Mouse (Mus musculus) urinary bladder, adult 18-20 months (tissue): ENCODE measurements around the gene Cox7c.
"Not testable (repeated sequence)": the region's sequence is repeated elsewhere in the genome, so short reads cannot be mapped to it uniquely, and the experiment has no call there.

Experiments
- DNase-seq, 2 experiments: peaks; one replicate each; pipeline ENCODE4 v3.0.0; 2022; ENCODE audit warnings: low spot score in 2 of 2, mixed read lengths in 2 of 2

The Cox7c gene

GRCm38 (mm10) chr13:86046254-86046951, at the start of gene Cox7c:
Gene Cox7c (minus strand): TSS chr13:86046904.
- peak; percentile 58 to 84 for DNase-seq

DNA sequence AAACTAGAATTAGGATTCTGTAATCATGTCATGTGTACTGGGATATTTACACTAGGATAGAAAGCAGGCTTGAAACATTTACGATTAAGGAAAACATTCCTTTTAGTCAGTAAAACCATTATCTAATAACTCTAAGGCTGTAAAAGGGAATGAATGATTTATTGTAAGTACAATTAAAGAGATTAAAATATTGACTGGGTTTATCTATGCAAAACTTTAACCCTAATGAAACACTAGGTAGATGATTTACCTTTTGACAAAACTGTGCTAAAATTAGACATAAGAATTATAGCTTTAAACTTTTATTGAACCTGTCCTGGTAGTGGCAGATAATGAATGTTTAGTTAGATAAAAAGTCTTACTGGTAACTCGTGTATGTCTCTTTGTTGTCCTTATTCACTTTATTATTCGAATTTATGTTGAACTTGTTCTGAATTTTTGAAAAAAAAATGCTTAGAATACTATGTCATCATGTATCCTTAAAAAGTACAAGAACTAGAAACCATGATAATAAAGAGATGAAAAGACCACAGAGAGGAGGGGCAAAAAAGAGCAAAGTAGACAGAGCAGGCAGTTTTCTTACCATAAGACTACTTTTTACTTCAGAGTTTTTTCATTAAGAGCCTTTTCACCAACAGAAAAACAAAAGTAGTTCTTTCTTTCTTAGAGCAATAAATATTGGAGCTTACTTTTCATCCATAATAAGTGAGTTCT, 21.5 kb upstream of the Cox7c start:
- no peak for DNase-seq

DNA sequence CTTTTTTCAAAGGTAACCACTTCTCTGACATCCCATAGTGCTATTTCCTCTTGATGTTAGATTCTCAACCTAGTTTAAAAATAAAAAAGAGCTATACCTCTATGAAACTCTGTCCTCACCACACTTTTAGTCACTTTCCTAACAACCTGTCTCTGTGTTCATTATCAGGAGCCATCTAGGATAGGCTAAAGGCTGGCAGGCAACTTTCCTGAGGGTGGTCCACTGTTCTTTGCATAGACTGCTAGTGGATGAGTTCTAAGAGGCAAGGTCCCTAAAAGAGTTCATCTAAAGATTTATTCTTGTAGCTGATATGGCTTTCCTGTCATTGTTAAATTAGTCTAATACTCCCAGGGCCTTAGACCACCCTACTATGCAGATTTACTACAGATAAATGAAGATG, 20.8 kb upstream of the Cox7c start:
- no peak for DNase-seq

DNA sequence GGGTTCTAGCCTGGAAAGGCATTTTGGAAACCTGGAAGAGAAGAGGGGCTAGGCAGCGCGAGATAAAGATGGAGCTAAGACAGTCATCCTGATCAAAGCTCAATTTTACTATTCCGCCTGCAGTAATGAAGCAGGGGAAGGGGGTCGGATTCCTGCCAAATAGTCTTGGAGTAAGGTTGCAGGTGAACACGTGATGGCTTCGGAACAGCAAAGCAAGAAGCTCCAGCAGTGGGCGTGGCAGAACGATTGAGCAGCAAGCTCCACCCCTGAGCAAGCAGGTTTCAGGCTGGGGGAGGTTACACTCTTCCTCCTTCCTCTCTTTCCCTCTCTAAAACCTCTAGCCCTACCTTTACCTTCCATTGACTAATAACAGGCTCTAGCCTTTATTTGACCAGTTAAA, 7.4 kb upstream of the Cox7c start:
- not testable (repeated sequence) for DNase-seq

- DNase-seq: no peak
Observed at GRCm38 (mm10) chr13:86004907-86005675, 41.6 kb downstream of the Cox7c start.
